Mouse (Mus musculus) spleen, adult 2 months (tissue): ENCODE measurements around the gene Pdk2.

ENCODE experiments used
- CTCF ChIP-seq: fragments of 200-500 bp; IDR thresholded peaks from 2 replicates; pipeline ENCODE4 v1.5.1; 2011; ENCODE audit warnings: mild to moderate bottlenecking, inconsistent platforms; ENCODE audit not compliant: insufficient read depth, insufficient read length, insufficient replicate concordance; ENCODE audit errors: extremely low read depth
- POLR2A ChIP-seq: fragments of 200-500 bp; IDR thresholded peaks from 2 replicates; pipeline ENCODE4 v1.6.1; 2011; ENCODE audit warnings: low read depth, low read length, inconsistent platforms

GRCm38 (mm10) chr11:94992480-94992753 lies 48.7 kb downstream of the Pdk2 start:
- TF ChIP-seq CTCF (no peak), POLR2A (no peak)
